Mouse (Mus musculus) erythroid progenitor cell, adult 5-6 weeks (primary cell): Measurements from ENCODE around the gene Arhgap40. TPM values are rescaled to one million over a fixed set of nuclear protein-coding genes. Genes with fewer than 3 reads are reported as not detected.

Experiments
- ATAC-seq: replicated peaks from 2 replicates; pipeline ENCODE4 v1.8.0; 2016; ENCODE audit warnings: moderate number of reproducible peaks, mild to moderate bottlenecking, moderate TSS enrichment, inconsistent platforms; ENCODE audit not compliant: poor library complexity, low FRiP score, severe bottlenecking
- total RNA-seq, 2 experiments: library from RNA; stranded (forward) in 1 of 2; stranded (reverse) in 1 of 2; fragments of 150-400 nt in 1 of 2; fragments of 186-747, 209-891 nt in 1 of 2; gene quantifications; 2 replicates each; pipeline versions ENCODE4 v1.2.3 to v1.2.4; 2015 to 2017; ENCODE audit warnings: low replicate concordance in 2 of 2

Arhgap40 gene
- total RNA-seq, 2 experiments from 2014 or later = not detected

DNA sequence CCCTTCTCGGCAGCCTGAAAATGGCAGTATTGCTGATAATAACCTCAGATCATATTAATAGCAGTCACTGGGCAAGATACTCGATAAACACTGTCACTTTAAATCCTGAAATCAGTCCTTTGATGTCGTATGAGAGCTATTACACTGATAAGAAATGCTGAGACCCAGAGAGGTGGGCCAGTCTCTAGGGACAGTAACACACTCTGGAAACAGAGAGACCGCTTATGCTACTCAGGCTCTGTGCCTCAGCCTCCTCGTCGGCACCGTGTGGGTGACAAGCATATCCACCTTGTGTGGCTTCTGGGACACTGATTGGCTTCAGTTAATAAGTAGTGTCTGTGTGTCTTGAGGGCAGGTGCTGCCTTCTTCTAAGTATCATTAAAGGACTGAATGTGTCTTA is 83.0 kb downstream of the Arhgap40 start:
- no peak for ATAC-seq

DNA sequence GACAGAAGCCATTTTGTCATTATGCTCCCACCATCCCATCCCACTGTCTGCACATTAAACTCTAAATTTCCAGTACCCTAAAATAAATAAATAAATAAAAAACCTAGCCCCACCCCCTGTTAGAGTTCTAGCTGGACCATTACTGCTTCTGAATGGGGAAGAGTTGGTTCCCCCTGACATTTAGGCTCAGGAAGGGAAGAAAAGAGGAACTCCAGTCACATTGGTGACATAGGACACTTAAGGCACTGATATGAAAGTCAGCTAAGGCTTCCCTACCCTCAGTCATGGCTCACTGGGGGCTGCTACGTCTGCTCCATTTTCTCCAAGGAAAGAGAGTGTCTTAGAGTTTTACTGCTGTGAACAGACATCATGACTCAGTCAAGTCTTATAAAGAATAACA is 84.2 kb downstream of the Arhgap40 start:
- no peak for ATAC-seq

Other genes with a start within 250 kb of the Arhgap40 start
- 7.1 and 9.0 TPM in 2 replicates for gene Lbp, start 206.3 kb upstream of the Arhgap40 start, total RNA-seq (2015; ENCODE audit: low replicate concordance)
- gene Lbp, start 206.3 kb upstream of the Arhgap40 start, total RNA-seq (2017; ENCODE audit: low replicate concordance) = 6.4 and 40.7 TPM in 2 replicates
- not detected in 2 replicates for gene Snhg11, start 137.2 kb upstream of the Arhgap40 start, total RNA-seq (2015; ENCODE audit: low replicate concordance)
- gene Snhg11, start 137.2 kb upstream of the Arhgap40 start, total RNA-seq (2017; ENCODE audit: low replicate concordance) = not detected in 2 replicates
- 31.4 and 37.8 TPM in 2 replicates for gene Ralgapb, start 102.9 kb upstream of the Arhgap40 start, total RNA-seq (2015; ENCODE audit: low replicate concordance)
- gene Ralgapb, start 102.9 kb upstream of the Arhgap40 start, total RNA-seq (2017; ENCODE audit: low replicate concordance) = 24.9 and 29.8 TPM in 2 replicates
- not detected in 2 replicates for gene Adig, start 10.2 kb upstream of the Arhgap40 start, total RNA-seq (2015; ENCODE audit: low replicate concordance)
- gene Adig, start 10.2 kb upstream of the Arhgap40 start, total RNA-seq (2017; ENCODE audit: low replicate concordance) = not detected in 2 replicates
- gene Slc32a1, start 98.0 kb downstream of the Arhgap40 start, total RNA-seq (2015; ENCODE audit: low replicate concordance) = not detected in 2 replicates
- not detected in 2 replicates for gene Slc32a1, start 98.0 kb downstream of the Arhgap40 start, total RNA-seq (2017; ENCODE audit: low replicate concordance)
- 0.84 and 7.2 TPM in 2 replicates for gene Actr5, start 112.1 kb downstream of the Arhgap40 start, total RNA-seq (2015; ENCODE audit: low replicate concordance)
- gene Actr5, start 112.1 kb downstream of the Arhgap40 start, total RNA-seq (2017; ENCODE audit: low replicate concordance) = 4.2 and 6.2 TPM in 2 replicates
- gene Ppp1r16b, start 152.6 kb downstream of the Arhgap40 start, total RNA-seq (2015; ENCODE audit: low replicate concordance) = 1.4 and 2.5 TPM in 2 replicates
- 1.7 and 2.3 TPM in 2 replicates for gene Ppp1r16b, start 152.6 kb downstream of the Arhgap40 start, total RNA-seq (2017; ENCODE audit: low replicate concordance)